Mouse (Mus musculus): ENCODE data around the gene Scn10a.

The Scn10a gene

DNA sequence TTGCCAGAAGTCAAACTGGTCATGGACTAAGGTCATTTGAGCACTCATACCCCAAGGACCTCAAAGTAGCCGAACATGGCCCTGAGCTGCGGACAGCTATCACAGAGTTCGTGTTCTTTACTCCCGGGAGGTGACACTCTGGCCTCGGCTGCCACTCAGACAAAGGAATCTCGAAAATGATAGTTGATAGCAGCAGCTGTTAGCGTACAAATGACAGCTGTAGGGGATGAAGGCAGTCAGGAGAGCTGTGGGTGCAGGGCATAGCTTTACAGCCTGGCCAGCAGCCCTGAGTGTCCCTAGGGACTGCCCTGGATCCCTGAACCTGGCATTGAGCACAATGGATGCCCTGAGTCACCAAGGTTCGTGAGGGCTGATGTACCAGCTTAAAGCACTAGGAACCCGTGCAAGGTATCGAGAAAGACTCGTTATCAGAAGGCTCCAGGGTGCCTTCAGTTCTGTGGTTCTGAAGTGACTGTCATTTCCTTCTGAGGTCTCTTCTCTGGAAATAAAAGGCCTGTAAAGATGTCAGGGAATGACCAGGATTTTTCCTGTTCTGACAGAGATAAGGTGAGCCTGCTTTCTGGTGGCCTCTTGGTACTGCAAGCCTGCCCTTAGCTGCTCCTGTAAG lies 84.8 kb downstream of the Scn10a start:
- DNase-seq (ENCODE audit: low read depth) = no peak

DNA sequence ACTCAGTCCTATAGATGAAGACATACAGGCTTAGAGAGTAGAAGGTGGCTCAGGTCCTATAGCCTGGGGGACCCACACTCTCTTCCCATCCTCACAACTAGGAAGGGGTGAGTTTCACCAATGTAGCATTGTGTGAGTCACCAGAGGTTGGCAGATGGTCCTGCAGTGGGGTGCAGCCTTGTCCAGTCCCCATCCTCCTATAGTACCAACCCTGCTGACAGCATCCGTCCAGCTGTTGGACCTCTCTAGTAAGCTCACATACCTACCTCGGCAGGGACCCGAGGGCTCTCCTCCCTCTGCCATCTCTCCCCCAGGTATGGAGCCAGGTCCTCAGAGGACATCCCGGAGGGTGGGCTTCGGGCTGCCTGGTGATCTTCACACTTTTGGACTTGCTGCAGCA lies 85.6 kb downstream of the Scn10a start:
- no peak for DNase-seq (ENCODE audit: low read depth)

DNA sequence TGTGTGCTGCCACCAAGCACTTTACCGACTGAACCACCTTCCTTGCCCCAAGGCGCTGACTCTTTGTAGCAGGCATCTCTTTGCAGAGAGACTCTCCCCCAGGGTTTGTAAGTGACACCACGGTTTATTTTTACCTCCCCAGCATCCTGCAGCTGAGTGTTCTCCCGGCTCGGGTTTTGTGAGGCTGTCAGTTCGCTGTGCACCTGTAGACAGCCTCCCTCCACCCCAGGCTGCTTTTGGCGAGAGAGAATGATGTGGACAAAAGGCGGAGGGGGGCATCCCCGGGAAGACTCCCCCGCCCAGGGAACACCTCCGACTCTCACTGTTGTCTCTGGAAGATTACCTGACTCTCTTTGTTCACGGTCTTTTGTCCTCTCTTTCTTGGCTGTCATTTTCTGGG lies 86.3 kb downstream of the Scn10a start:
- DNase-seq (ENCODE audit: low read depth) = no peak

DNA sequence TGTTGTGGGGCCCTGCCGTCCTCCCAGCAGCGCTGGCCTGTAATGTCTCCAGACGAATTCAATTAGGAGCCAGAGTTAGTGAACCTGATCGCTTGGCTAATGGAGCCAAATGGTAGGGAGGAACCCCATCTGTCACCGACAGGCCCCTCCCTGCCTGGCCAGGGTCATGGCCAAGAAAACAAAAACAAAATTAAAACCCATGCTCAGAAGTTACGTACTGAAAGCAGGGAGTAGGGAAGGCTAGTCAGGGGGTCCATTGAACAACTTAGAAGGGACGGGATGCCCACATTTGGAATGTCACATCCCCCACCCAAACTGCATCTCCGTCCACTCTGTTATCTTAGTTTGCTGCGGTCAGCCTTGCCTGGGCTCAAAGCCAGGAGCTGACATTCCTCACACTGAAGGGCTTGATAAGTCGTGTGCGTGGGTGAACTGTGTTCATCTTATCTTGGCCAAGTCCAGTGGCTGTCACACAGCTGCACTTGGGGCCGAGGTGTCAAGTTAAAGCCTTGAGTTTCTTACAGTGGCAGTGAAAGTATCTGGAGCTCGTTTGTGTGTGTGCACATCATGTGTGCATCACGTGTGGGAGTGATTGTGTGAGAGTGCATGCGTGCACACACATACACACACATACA lies 87.1 kb downstream of the Scn10a start:
- no peak for DNase-seq (ENCODE audit: low read depth)

DNA sequence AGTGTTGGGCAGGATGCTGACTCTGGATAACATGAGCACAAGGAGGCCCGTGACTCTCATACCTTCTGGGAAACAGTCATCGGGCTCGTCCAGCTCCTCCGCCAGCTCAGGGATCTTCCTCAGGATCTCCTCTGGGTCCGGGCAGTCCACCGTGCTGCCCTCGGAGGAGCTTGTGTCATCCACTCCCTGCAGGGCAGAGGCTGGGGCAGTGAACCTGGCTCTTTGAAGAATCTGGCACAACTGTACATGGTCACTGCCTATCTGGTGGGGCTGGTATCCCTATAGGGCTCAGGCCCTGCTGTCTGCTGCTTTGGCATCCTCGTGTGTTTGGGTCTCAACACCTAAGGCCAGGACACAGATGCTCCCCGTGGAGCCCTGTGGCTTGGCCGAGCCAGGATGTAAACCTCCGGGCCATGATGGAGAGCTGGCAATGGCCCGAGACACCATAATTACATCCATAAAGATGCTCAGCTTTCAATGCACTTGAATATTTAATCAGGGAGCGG lies 87.7 kb downstream of the Scn10a start:
- no peak for DNase-seq (ENCODE audit: low read depth)

DNA sequence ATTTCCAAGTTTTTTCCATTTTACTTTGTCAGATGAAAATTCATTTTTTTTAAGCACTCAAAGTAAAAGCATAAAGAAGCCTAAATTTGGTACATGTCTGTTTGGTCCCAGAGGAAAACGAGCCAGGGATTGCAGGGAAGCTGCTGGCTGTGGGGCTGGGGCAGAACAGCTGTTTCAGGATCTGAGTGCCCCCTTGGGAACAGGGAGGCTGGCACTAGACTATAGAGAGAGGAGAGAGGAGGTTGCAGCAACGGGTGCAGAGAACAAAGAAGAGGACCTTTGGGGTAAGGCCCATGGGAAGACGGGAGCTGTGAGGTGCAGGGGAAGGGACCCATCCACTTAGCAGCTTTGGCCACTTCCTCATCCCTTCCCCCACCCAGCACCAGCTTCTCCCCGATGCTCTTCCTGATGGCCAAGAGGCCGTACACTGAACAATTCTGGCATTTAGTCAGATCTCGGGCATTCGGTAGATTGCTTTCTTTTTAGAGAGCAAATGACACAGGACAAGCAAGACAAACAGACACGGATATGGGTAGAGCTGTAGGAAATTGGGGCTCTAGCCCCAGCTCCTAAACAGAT lies 90.3 kb downstream of the Scn10a start:
- no peak for DNase-seq (ENCODE audit: low read depth)

DNA sequence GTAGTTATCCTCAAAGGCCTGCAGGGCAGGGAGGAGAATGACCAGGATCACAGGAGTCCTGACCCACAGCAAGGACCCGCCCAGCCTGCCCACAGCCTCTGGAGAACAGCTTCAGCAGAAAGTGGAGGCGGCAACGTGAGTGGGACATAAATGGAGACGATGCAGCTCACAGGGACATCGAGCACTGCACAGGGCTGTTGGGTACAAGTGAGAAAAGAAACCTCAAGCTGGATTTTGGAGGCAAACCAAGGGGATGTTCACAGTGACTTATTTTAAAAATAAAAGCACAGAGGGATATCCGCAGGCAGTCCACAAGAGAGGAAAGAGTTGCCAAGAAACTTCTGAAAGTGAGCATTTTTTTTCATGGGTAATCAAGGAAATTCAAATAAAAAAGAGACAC lies 91.9 kb downstream of the Scn10a start:
- DNase-seq (ENCODE audit: low read depth) = no peak

DNA sequence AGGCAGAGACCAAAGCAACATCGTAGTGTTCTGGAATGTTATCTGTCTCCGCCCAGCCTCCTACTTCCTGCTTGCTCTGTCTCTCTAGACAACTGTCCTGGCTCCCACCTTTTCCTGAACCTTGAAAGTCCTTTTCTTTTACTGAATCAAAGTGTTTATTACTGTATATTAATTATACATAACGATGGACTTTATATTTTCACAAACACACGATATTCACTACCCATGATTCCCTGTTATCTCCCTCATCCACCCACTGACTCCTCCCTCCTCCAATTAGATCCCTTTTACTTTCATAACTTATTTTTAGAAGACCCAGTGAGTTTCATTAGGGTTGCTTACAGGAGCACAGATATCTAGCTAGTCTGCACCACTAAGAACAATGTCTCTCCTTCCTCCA lies 95.0 kb downstream of the Scn10a start:
- DNase-seq (ENCODE audit: low read depth) = no peak

DNA sequence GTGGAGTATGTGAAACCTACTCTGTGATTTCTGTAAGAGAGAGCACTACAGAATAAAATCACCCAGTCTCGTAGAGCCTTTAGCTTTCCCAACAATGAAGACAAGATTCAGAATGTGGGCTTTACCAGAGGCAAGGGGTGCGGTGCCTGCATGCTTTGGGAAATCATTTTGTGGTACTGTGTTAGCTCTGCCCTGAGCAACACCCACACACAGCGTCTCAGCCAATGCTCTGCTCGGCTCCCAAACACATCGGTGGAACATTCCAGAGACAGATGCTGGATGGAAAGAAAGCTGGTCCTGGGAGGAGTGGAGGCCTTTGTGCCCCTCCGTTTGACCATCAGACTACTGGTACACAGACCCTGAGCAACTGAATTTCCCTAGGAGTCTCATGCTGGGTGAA lies 104.3 kb downstream of the Scn10a start:
- DNase-seq (ENCODE audit: low read depth) = no peak

DNA sequence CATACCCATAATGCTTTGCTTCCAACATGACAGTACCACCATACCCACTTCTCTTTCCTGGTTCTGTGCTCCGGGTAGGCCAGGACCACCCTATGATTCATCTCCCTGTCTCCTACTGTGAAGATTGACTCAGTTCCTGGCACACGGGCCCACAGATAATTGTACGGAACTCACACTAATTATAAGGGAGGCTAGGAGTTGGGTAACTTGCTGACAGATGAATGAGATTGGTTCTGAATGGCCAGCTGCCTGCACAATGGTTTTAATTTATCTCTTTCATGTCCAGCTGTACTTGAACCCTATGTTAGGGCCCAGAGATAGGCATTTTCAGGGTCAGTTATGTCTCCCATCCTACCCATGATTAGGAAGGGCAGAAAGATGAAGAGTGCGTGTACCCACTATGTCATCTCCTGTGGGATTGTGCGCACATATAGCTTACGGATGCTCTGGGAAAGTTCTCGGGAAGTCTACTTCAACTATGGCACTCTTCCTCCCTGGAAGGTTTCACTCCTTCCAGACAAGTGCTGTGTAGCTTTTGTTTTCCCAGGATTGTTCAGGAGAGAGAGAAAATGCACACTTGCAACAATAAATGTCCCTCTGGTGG lies 108.5 kb downstream of the Scn10a start:
- no peak for DNase-seq (ENCODE audit: low read depth)

DNA sequence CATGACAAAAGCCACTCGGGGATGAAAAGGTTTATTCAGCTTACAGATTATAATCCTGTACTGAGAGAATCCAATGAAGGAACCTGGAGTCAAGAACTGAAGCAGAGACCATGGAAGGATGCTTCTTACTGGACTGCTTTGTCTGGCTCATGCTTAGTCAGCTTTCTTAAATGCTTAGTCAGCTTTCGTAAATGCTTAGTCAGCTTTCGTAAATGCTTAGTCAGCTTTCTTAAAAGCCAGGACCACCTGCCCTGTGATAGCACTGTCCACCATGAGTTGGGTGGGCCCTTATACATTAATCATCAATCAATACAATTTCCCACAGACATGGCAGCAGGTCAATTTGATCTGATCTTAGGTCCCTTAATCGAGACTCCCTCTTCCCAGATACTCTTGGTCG lies 112.2 kb downstream of the Scn10a start:
- no peak for DNase-seq (ENCODE audit: low read depth)

DNA sequence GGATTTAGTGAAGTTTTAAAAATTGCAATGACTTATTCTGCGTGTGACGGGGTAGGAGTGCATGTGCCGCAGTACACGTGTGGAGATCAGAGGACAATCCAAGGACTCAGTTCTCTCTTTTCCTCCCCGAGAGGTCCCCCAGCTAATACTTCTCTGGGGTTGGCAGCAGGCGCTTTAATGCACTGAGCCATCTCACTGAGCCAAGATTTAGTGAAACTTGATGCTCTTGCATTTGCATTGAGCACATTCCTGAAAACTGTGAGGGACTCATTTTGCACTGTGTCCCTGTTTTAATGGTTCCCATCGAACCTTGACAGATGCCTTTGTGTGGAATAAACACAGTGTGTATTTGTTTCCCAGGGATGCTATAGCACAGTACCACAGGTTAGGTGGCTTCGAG lies 114.5 kb downstream of the Scn10a start:
- no peak for DNase-seq (ENCODE audit: low read depth)

DNA sequence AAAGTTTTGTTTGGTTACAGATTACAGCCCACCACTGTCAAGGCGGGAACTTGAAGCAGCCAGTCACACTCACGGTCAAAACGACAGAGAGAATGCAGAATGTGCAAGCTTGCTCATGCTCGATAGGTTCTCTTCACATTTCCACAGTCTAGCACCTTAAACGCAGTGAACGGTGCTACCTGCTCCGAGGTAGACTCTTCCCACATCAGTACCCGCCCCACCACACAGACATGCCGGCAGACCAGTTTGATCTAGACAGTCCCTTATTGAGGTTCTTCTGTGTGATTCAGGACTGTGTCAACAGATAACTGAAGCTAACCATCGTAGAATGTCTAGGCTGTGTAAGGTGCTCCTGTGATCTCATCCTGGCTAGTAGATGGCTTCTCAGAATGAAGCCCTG lies 120.6 kb downstream of the Scn10a start:
- no peak for DNase-seq (ENCODE audit: low read depth)

DNA sequence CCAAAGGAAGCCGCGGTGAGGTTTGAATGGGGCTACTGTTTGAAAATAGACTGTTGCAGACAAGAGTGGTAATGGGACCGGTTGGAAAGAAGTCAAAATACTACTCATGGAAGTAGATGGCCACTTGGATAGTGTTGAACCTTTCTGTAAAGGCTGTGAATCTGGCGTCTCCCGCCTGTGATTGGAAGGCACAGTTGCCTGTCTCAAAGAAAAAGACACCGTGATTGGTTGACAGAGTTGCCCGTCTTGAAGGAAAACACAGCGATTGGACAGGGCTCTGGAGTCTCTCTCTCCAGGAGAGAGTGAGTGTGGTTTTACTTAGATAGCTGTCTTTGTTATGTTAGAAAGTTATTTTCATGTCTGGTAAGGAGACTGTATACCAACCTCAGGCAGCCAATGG lies 121.8 kb downstream of the Scn10a start:
- no peak for DNase-seq (ENCODE audit: low read depth)

DNA sequence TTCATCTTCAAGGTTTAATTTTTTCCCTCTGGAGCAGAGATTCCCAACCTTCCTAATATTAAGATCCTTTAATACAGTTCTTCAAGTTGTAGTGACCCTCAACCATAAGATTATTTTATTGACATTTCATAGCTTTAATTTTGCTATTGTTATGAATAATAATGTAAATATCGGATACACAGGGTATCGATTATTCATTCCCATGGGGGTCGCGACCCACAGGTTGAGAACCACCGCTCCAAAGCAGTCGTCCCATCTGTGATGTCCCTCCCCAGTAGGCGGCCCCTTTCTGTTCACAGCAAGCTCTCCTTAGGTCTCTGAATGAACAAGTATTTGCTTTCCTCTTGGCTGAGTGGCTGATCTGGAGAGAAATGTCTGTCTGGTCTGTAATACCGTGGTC lies 129.5 kb downstream of the Scn10a start:
- no peak for DNase-seq (ENCODE audit: low read depth)

DNA sequence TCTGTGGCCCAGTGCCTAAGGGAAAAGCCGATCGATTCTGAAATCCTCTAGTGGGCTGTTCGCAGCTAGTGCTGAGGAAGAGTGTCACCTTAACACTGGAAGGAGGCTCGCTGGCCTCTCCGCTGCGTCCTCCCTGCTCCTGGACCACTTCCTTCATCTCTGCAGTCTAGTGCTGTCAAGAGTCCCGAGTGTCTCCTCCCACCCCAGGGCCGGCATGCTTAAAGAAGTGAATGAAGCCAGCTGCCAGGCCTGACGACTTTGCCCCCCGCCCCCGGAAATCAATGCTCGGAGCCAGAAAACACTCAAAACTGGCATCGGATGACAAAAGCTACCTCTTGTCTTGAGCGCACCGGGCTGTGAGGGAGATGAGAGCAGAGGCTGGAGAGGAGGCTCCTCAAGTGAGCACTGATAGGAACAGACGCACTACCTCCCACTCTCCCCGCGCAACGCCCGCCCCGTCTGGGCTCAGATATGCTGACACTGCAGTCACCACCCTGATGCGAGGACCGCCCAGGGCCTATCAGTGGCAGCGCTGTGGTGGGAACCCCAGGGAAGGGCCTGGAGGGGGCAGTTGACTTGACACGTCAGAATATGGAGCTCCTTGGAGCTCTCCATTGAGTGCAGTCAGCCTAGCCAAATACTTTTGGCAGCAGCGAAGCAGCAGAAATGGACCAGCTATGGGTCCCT lies 130.2 kb downstream of the Scn10a start:
- DNase-seq (ENCODE audit: low read depth) = no peak

DNA sequence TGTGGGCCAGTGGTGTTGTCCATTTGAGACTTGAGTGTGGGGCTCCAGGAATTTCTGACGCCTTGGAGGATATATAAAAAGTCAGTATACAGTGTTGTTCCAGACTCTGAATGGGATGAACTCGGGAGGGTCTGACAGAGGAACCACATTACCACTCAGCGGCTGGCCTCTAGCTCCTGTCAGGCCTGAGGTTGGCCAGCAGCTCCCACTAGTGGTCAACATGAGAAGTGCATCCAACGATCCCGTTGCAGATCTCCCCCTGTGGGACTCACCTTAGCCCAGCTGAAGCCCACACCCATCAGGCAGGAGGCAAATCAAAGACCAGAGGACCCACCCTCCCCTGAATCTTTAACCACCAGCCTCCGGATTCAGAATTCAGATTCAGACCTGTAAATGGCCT lies 138.5 kb downstream of the Scn10a start:
- DNase-seq (ENCODE audit: low read depth) = no peak

DNA sequence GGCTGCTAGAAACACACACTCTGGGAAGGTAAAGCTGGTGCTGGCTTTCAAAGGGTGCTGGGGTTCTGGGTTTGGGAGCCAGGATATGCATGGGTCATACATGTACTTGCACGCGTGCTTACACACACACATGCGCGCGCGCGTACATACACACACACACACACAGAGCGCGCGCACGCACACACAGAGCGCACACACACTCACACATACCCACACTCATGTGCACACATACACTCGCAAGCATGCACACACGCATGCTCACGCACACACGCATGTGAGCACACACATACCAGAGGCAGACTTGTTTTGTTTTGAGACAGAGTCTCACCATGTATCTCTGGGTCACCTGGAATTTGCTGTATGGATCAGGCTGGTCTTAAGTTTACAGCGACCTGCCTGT lies 138.9 kb downstream of the Scn10a start:
- no peak for DNase-seq (ENCODE audit: low read depth)

DNA sequence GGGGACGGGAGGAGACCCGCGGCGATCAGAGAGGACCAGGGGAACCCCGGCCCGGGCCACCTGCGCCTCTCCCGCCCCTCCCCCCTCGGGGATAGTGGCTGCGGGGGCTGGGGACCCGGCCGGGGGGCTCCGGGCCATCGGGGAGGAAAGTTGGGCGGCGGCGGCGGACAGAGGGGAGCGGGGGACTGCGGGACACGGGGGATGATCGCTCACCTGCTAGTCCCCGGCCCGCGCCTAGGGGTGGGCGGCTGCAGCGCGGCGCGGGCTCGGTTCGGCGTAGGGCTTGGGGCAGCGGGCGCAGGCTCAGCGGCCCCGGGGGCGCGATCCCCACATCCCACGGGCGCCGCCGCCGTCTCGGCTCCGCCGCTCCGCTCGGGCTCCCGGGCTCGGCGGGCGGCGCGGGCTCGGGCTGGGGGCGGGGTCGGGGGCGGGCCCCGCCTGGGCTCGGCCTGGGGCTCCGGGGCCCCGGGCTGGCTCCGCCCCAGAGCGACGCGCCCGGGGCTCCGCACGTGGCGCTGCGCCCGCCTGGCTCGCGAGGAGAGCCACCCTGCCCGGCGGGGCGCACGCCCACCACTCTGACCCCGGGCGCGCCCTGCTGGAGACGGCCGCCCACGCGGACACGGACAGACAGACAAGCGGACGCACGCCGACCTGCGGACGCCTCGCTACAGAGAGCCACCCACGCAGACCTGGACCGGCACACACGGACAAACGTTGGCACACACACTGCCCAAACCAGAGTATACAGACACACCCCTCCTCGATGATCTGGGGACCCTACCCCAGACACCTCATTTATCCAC lies 140.3 kb downstream of the Scn10a start, which contains the start of gene Scn5a:
Gene Scn5a, minus strand, starts transcription at position 381 of the 803 bp plus-strand sequence.
- no peak for DNase-seq (ENCODE audit: low read depth)

DNA sequence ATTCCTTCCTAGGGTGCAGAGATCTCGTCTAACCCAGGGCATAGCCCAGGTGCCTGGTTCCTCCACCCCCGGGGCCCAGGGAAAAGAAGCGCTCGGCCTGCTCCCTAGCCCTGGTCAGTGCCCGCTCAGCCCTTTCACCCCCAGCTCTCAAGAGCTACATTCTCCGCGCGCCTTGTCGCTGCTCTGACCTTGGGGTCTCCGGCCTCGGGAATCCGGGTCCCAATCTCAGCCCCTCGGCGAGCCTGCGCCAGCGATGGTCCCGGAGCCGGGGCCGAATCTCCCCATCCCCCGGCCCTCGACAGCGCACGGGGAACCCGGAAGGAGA lies 140.8 kb downstream of the Scn10a start:
- no peak for DNase-seq (ENCODE audit: low read depth)

DNA sequence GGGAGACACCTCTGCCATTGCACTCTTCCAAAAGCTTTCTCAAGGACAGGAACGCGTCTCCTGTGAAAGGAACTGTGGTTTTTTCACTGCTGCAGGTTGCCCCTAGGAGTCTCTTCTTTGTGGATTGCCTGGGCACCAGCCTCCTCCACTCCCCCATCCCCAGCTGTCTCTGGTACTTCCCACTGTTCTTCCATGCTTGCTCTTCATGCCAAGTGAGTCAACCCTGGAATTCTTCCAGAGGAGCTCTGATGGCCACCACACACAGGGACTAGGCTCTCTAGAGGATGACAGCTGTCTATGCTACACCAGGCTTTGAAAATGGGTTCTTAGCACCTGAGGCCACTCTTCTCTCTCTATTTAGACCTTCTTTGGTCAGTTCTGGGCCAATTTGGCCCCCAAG lies 142.1 kb downstream of the Scn10a start:
- DNase-seq (ENCODE audit: low read depth) = no peak

DNA sequence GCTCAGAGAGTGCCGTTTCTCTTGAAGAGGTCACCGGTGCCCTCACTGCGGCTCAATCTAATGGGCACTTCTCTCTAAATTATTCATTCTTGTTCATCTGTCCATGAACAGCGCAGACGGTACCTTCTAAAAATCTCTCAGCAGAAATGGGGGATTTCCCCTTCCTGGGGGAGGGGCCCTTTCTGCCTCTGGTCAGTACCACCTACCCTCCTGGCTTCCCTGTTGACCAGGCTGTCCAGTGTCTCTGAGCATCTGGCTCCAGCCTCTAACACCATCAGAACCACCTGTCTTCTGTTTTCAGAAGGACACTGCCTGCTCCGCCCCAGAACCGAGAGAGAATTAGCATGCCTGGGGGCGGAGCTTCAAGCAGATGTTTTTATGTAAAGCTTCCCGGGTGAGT lies 143.4 kb downstream of the Scn10a start:
- no peak for DNase-seq (ENCODE audit: low read depth)

Data from fibroblast of lung, adult 2 months (primary cell).